ENCODE assay signal across 8 mouse cellular contexts in genomic region chr5:32322146-32322811, GRCm38 (mm10).
DNase-seq lines count a peak whose midpoint lies in the region; ATAC-seq and TF ChIP-seq lines count a peak whose summit lies in the region.

No protein-coding gene starts in this region.

- no peak for ATAC-seq in liver, embryonic 11.5 days (replicated peaks; ENCODE audit: low FRiP score)
- ATAC-seq in embryonic facial prominence, embryonic 13.5 days (ENCODE audit: insufficient number of reproducible peaks, insufficient read depth, low FRiP score, low TSS enrichment, low read depth) = no peak
- ATAC-seq in hindbrain, embryonic 12.5 days (ENCODE audit: low FRiP score) = 0 out of 2 replicates have a peak, but pooled peaks have one; percentile 22
- peak; percentile 60 for ATAC-seq in midbrain, embryonic 15.5 days (replicated peaks)

- no peaks in the 10 kb centered on the region for H3K4me1 ChIP-seq in liver, adult 2 months (ENCODE audit: control insufficient read depth, insufficient read depth, low read length)
- no peaks in the 10 kb centered on the region for H3K4me1 ChIP-seq in liver, embryonic 11.5 days (replicated peaks; ENCODE audit: control insufficient read depth, insufficient read depth, low read length)
- H3K4me1 ChIP-seq in embryonic facial prominence, embryonic 13.5 days = peaks cover 5% of the 10 kb centered on the region; the same call in 1 of the 2 replicates
- H3K4me1 ChIP-seq in hindbrain, embryonic 12.5 days = no peaks in the 10 kb centered on the region
- no peaks in the 10 kb centered on the region for H3K4me1 ChIP-seq in midbrain, embryonic 15.5 days

- peak; percentile 39 for DNase-seq in liver, adult 2 months (ENCODE audit: extremely low read depth, low read depth, low spot score)
- DNase-seq in liver, embryonic 11.5 days (ENCODE audit: low spot score) = no peak
- DNase-seq in adrenal gland, postnatal 14 days = peak; percentile 68
- DNase-seq in layer of hippocampus, postnatal 14 days (ENCODE audit: low spot score in 2 of 2) = peak; percentile 55 to 58
- peak; percentile 42 for DNase-seq in thymus, postnatal 4 days

- H3K79me2 ChIP-seq in liver, adult 2 months (ENCODE audit: control insufficient read depth, insufficient read depth, low read length) = no peaks in the 10 kb centered on the region

- no peak overlapping the region for H3K9ac ChIP-seq in liver, adult 2 months (ENCODE audit: low read depth, low read length)
- no peak overlapping the region for H3K9ac ChIP-seq in liver, embryonic 11.5 days (ENCODE audit: low read depth, low read length)
- H3K9ac ChIP-seq in embryonic facial prominence, embryonic 13.5 days = no peak overlapping the region
- no peak overlapping the region for H3K9ac ChIP-seq in hindbrain, embryonic 12.5 days
- no peak overlapping the region for H3K9ac ChIP-seq in midbrain, embryonic 15.5 days

- no peaks in the 10 kb centered on the region for H3K27me3 ChIP-seq in liver, adult 2 months (ENCODE audit: control insufficient read depth, insufficient read depth, low read length)
- H3K27me3 ChIP-seq in liver, embryonic 11.5 days (replicated peaks; ENCODE audit: control insufficient read depth, insufficient read depth, low read length) = no peaks in the 10 kb centered on the region
- H3K27me3 ChIP-seq in embryonic facial prominence, embryonic 13.5 days = no peaks in the 10 kb centered on the region
- H3K27me3 ChIP-seq in hindbrain, embryonic 12.5 days = no peaks in the 10 kb centered on the region
- no peaks in the 10 kb centered on the region for H3K27me3 ChIP-seq in midbrain, embryonic 15.5 days (replicated peaks)

- no peak overlapping the region for H3K4me3 ChIP-seq in liver, adult 2 months (ENCODE audit: insufficient read depth, low read depth, low read length)
- no peak overlapping the region for H3K4me3 ChIP-seq in liver, embryonic 11.5 days (ENCODE audit: low read depth, low read length)
- H3K4me3 ChIP-seq in embryonic facial prominence, embryonic 13.5 days = no peak overlapping the region
- no peak overlapping the region for H3K4me3 ChIP-seq in hindbrain, embryonic 12.5 days
- no peak overlapping the region for H3K4me3 ChIP-seq in midbrain, embryonic 15.5 days

- TF ChIP-seq POLR2A in liver, adult 2 months (IDR thresholded peaks at IDR 0.05; ENCODE audit: extremely low read depth, insufficient read depth, low read length) = no peak

- peak; percentile 65 for TF ChIP-seq CTCF in liver, adult 2 months (IDR thresholded peaks at IDR 0.05; ENCODE audit: low read depth, low read length)

- no peak overlapping the region for H3K4me2 ChIP-seq in liver, embryonic 11.5 days
- H3K4me2 ChIP-seq in embryonic facial prominence, embryonic 13.5 days = peak overlapping the region; percentile 32
- H3K4me2 ChIP-seq in hindbrain, embryonic 12.5 days (replicated peaks) = no peak overlapping the region
- H3K4me2 ChIP-seq in midbrain, embryonic 15.5 days = no peak overlapping the region

- H3K9me3 ChIP-seq in liver, embryonic 11.5 days (ENCODE audit: control insufficient read depth, low read length) = no peaks in the 10 kb centered on the region
- H3K9me3 ChIP-seq in embryonic facial prominence, embryonic 13.5 days = no peaks in the 10 kb centered on the region
- H3K9me3 ChIP-seq in hindbrain, embryonic 12.5 days (replicated peaks) = no peaks in the 10 kb centered on the region
- H3K9me3 ChIP-seq in midbrain, embryonic 15.5 days = no peaks in the 10 kb centered on the region

- no peaks in the 10 kb centered on the region for H3K36me3 ChIP-seq in liver, adult 2 months (ENCODE audit: control insufficient read depth, insufficient read depth, low read length)
- H3K36me3 ChIP-seq in liver, embryonic 11.5 days (ENCODE audit: control insufficient read depth, insufficient read depth, low read length) = no peaks in the 10 kb centered on the region
- no peaks in the 10 kb centered on the region for H3K36me3 ChIP-seq in embryonic facial prominence, embryonic 13.5 days
- H3K36me3 ChIP-seq in hindbrain, embryonic 12.5 days = no peaks in the 10 kb centered on the region
- H3K36me3 ChIP-seq in midbrain, embryonic 15.5 days (replicated peaks) = no peaks in the 10 kb centered on the region

- WGBS in liver, adult 2 months = 62% methylated on average over 7 of the region's 7 CpGs
- 50% methylated on average over 7 of the region's 7 CpGs for WGBS in liver, embryonic 11.5 days
- 42% methylated on average over 7 of the region's 7 CpGs for WGBS in embryonic facial prominence, embryonic 13.5 days
- 46% methylated on average over 7 of the region's 7 CpGs for WGBS in hindbrain, embryonic 12.5 days
- WGBS in midbrain, embryonic 15.5 days = 55% methylated on average over 7 of the region's 7 CpGs

- H3K27ac ChIP-seq in liver, adult 2 months (replicated peaks; ENCODE audit: insufficient read depth, low read depth, low read length) = no peak overlapping the region
- H3K27ac ChIP-seq in liver, embryonic 11.5 days (ENCODE audit: low read depth, low read length) = no peak overlapping the region
- no peak overlapping the region for H3K27ac ChIP-seq in embryonic facial prominence, embryonic 13.5 days
- H3K27ac ChIP-seq in hindbrain, embryonic 12.5 days = no peak overlapping the region
- no peak overlapping the region for H3K27ac ChIP-seq in midbrain, embryonic 15.5 days

Comparison
In these comparisons a context has a peak if more than half of its experiments do, and no peak if none do; other contexts are left out.
1. ATAC-seq: peak in hindbrain, embryonic 12.5 days (single experiment) and midbrain, embryonic 15.5 days (single experiment); none in liver, embryonic 11.5 days (single experiment) and embryonic facial prominence, embryonic 13.5 days (single experiment).